Mouse (Mus musculus): ENCODE results near the gene Vmn2r21.
"Not testable (repeated sequence)": the region's sequence is repeated elsewhere in the genome, so short reads cannot be mapped to it uniquely, and the experiment has no call there.

The Vmn2r21 gene

GRCm38 (mm10) chr6:123533306-123533705 lies at the start of gene Vmn2r21:
TSS of gene Vmn2r21 (minus strand) at chr6:123533406.
- not testable (repeated sequence) for DNase-seq

- not testable (repeated sequence) for DNase-seq
Observed at GRCm38 (mm10) chr6:123574698-123575097, 41.5 kb upstream of the Vmn2r21 start.

DNA sequence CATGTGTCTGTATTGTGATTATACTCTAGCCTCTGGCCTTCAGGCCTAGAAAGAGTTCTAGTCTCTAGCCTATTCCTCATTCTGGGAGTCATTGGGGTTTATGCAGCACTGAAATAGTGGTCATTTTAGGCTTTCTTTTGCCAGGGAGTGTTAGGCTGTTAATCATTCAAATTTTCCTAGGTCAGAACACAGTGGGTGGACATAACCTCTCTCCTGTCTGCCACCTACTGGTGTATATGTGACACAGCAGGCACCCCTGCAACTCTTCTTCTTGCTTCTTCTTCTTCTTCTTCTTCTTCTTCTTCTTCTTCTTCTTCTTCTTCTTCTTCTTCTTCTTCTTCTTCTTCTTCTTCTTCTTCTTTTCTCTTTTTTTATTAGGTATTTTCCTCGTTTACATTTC lies 6.5 kb upstream of the Vmn2r21 start:
- DNase-seq: not testable (repeated sequence)

GRCm38 (mm10) chr6:123522263-123523011 lies 10.8 kb downstream of the Vmn2r21 start:
- DNase-seq: not testable (repeated sequence)

GRCm38 (mm10) chr6:123473045-123473444 lies 60.2 kb downstream of the Vmn2r21 start:
- not testable (repeated sequence) for DNase-seq

DNA sequence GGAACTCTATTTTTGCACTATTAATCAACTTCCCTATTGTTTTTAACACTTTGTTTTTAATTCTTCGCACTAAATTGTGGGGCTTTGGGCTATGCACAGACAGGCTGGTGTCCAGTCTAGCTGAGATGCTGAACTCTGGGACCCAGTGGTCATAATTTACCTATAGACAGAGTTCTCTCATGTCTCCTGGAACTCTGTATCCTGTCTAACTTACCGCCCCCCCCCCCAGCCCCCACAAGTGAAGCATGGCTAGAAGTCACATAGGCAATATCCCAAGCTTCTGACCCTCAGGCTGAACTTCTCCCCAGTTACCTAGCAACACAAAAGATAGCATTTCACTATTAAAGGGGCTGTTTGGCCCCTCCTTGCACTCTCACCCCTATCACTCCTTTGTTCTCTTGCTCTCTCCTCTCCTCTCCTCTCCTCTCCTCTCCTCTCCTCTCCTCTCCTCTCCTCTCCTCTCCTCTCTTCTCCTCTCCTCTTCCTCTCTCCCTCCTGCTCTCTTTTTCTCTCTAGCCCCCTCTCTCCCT lies 60.7 kb downstream of the Vmn2r21 start:
- DNase-seq: not testable (repeated sequence)

GRCm38 (mm10) chr6:123468651-123469050 lies 64.6 kb downstream of the Vmn2r21 start:
- DNase-seq: not testable (repeated sequence)
